Comparison of ENCODE assay signal across 9 mouse cellular contexts in genomic region chr9:61573634-61574359, GRCm38 (mm10).
DNase-seq lines count a peak whose midpoint lies in the region; ATAC-seq and TF ChIP-seq lines count a peak whose summit lies in the region.
"Had no signal": no experiment of that assay in that cellular context is flagged by ENCODE, and none has a peak within 500 bp of the region (broad histone marks: within the 10 kb centered on the region; RNA-seq: fewer than 3 reads in every experiment).

No protein-coding gene starts in this region.

- peak overlapping the region; percentile 84; the same call in 1 of the 2 replicates for H3K27ac ChIP-seq in forebrain, embryonic 14.5 days (ENCODE audit: low read depth, low read length)
- peak overlapping the region; percentile 89 for H3K27ac ChIP-seq in neural tube, embryonic 13.5 days (replicated peaks)
- no peak overlapping the region for H3K27ac ChIP-seq in liver, postnatal 0 days (ENCODE audit: low read depth)
- H3K27ac ChIP-seq in kidney, embryonic 14.5 days (ENCODE audit: low read depth, low read length), result no peak overlapping the region

- peak overlapping the region; percentile 3; the same call in 1 of the 2 replicates for H3K9ac ChIP-seq in forebrain, embryonic 14.5 days (ENCODE audit: low read length)
- peak overlapping the region; percentile 58 for H3K9ac ChIP-seq in neural tube, embryonic 13.5 days
- no peak overlapping the region for H3K9ac ChIP-seq in liver, postnatal 0 days (replicated peaks)
- no peak overlapping the region for H3K9ac ChIP-seq in kidney, embryonic 14.5 days (ENCODE audit: low read depth, low read length)

- H3K27me3 ChIP-seq in forebrain, embryonic 14.5 days (replicated peaks; ENCODE audit: control insufficient read depth, insufficient read depth, low read length), result no peaks in the 10 kb centered on the region
- H3K27me3 ChIP-seq in neural tube, embryonic 13.5 days, result no peaks in the 10 kb centered on the region
- 0 out of 2 replicates have a peak, but pooled peaks cover 3% of the 10 kb centered on the region for H3K27me3 ChIP-seq in liver, postnatal 0 days (ENCODE audit: insufficient read depth, low read length)
- no peaks in the 10 kb centered on the region for H3K27me3 ChIP-seq in kidney, embryonic 14.5 days (ENCODE audit: control insufficient read depth, insufficient read depth, low read length)

- H3K4me1 ChIP-seq in forebrain, embryonic 14.5 days (ENCODE audit: control insufficient read depth, insufficient read depth, low read length), result peaks cover 15% of the 10 kb centered on the region
- H3K4me1 ChIP-seq in neural tube, embryonic 13.5 days (replicated peaks), result peaks cover 19% of the 10 kb centered on the region
- no peaks in the 10 kb centered on the region for H3K4me1 ChIP-seq in liver, postnatal 0 days (ENCODE audit: insufficient read depth)
- no peaks in the 10 kb centered on the region for H3K4me1 ChIP-seq in kidney, embryonic 14.5 days (ENCODE audit: control insufficient read depth, insufficient read depth, low read length)

- no peak for TF ChIP-seq CTCF in liver, postnatal 0 days (IDR thresholded peaks at IDR 0.05; ENCODE audit: low read depth)

- peak; percentile 6 for DNase-seq in lung, postnatal 36 days
- no peak for DNase-seq in lung, postnatal 4 days
- DNase-seq in forebrain, embryonic 14.5 days (ENCODE audit: low spot score), result peak; percentile 86
- DNase-seq in layer of hippocampus, postnatal 10 days (ENCODE audit: low spot score in 2 of 2), result peak; percentile 63 to 64
- no peak for DNase-seq in kidney, adult 11 months
- no peak for DNase-seq in liver, postnatal 0 days

- no peak overlapping the region for H3K4me3 ChIP-seq in forebrain, embryonic 14.5 days (ENCODE audit: low read depth, low read length)
- H3K4me3 ChIP-seq in neural tube, embryonic 13.5 days, result no peak overlapping the region
- H3K4me3 ChIP-seq in liver, postnatal 0 days (ENCODE audit: low read depth, low read length), result no peak overlapping the region
- H3K4me3 ChIP-seq in kidney, embryonic 14.5 days (ENCODE audit: low read length), result no peak overlapping the region

- 2% methylated on average over 21 of the region's 21 CpGs for WGBS in forebrain, embryonic 14.5 days
- WGBS in neural tube, embryonic 13.5 days, result 17% methylated on average over 21 of the region's 21 CpGs
- 60% methylated on average over 21 of the region's 21 CpGs for WGBS in liver, postnatal 0 days (ENCODE audit: insufficient replicate concordance)
- 43% methylated on average over 21 of the region's 21 CpGs for WGBS in kidney, embryonic 14.5 days

- H3K36me3 ChIP-seq in forebrain, embryonic 14.5 days (ENCODE audit: control insufficient read depth, insufficient read depth, low read length), result no peaks in the 10 kb centered on the region
- H3K36me3 ChIP-seq in neural tube, embryonic 13.5 days, result no peaks in the 10 kb centered on the region
- H3K36me3 ChIP-seq in liver, postnatal 0 days (replicated peaks; ENCODE audit: insufficient read depth, low read length), result no peaks in the 10 kb centered on the region
- no peaks in the 10 kb centered on the region for H3K36me3 ChIP-seq in kidney, embryonic 14.5 days (ENCODE audit: control insufficient read depth, insufficient read depth, low read length)
- H3K36me3 ChIP-seq: G1E had no signal

- peak overlapping the region; percentile 1; the same call in 1 of the 2 replicates for H3K4me2 ChIP-seq in forebrain, embryonic 14.5 days (ENCODE audit: low read length)
- peak overlapping the region; percentile 27; the same call in 1 of the 2 replicates for H3K4me2 ChIP-seq in neural tube, embryonic 13.5 days
- no peak overlapping the region for H3K4me2 ChIP-seq in liver, postnatal 0 days (ENCODE audit: low read depth, low read length)
- H3K4me2 ChIP-seq in kidney, embryonic 14.5 days (replicated peaks; ENCODE audit: low read depth, low read length), result no peak overlapping the region

- TF ChIP-seq EP300 in liver, postnatal 0 days (IDR thresholded peaks at IDR 0.05; ENCODE audit: low read depth), result no peak

- no peaks in the 10 kb centered on the region for H3K9me3 ChIP-seq in forebrain, embryonic 14.5 days (replicated peaks; ENCODE audit: control insufficient read depth, low read length)
- H3K9me3 ChIP-seq in neural tube, embryonic 13.5 days, result no peaks in the 10 kb centered on the region
- H3K9me3 ChIP-seq in liver, postnatal 0 days (ENCODE audit: low read length), result peaks cover 3% of the 10 kb centered on the region; the same call in 1 of the 2 replicates
- H3K9me3 ChIP-seq in kidney, embryonic 14.5 days (ENCODE audit: control insufficient read depth, low read length), result peaks cover 3% of the 10 kb centered on the region; the same call in 1 of the 2 replicates

- ATAC-seq in forebrain, embryonic 14.5 days, result peak; percentile 88
- ATAC-seq in neural tube, embryonic 13.5 days (ENCODE audit: low read depth), result peak; percentile 82
- no peak for ATAC-seq in liver, postnatal 0 days
- no peak for ATAC-seq in kidney, embryonic 14.5 days (ENCODE audit: low FRiP score, low TSS enrichment)

Comparison
In these comparisons a context has a peak if more than half of its experiments do, and no peak if none do; other contexts are left out.
1. DNase-seq: peak in lung, postnatal 36 days (single experiment), forebrain, embryonic 14.5 days (single experiment) and layer of hippocampus, postnatal 10 days (2 of 2); none in lung, postnatal 4 days (0 of 2), kidney, adult 11 months (single experiment) and liver, postnatal 0 days (single experiment).
2. ATAC-seq: peak in forebrain, embryonic 14.5 days (single experiment) and neural tube, embryonic 13.5 days (single experiment); none in liver, postnatal 0 days (single experiment) and kidney, embryonic 14.5 days (single experiment).
3. H3K27ac ChIP-seq: peak in forebrain, embryonic 14.5 days (single experiment) and neural tube, embryonic 13.5 days (single experiment); none in liver, postnatal 0 days (single experiment) and kidney, embryonic 14.5 days (single experiment).
4. H3K4me2 ChIP-seq: peak in forebrain, embryonic 14.5 days (single experiment) and neural tube, embryonic 13.5 days (single experiment); none in liver, postnatal 0 days (single experiment) and kidney, embryonic 14.5 days (single experiment).
5. H3K9ac ChIP-seq: peak in forebrain, embryonic 14.5 days (single experiment) and neural tube, embryonic 13.5 days (single experiment); none in liver, postnatal 0 days (single experiment) and kidney, embryonic 14.5 days (single experiment).